Comparison of ENCODE assay signal across 10 mouse cellular contexts in the genomic region with DNA sequence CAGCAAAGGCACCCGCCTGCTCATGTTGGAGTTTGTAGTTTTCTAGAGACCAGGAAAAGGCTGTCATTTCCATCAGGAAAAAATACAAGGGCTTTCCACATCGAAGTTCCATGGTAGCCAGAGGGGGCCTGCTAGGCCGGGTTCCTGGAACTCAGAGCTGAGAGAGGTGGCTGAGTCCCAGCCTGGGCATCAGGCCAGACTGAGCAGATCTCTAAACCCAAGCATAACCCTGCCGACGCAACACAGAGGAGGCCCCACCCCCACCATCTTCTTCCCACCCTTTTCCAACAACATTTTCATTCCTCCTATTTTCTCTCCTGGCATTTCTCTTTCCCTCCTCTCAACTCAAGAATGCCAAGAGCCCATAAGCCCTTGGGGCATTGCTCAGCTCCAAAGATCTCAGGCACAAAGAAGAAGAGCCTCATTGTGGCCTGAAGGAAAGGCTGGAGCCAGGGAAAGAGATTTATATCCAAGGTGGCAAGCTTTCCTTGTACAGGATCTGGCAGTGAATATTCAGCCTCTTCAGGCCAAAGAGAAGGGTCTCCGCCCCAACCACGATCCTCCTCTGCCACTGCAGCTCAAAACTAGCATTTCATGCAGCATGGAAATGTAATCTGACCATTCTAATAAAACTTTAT.
DNase-seq lines count a peak whose midpoint lies in the region; ATAC-seq and TF ChIP-seq lines count a peak whose summit lies in the region.
"Had no signal": no experiment of that assay in that cellular context is flagged by ENCODE, and none has a peak within 500 bp of the region (broad histone marks: within the 10 kb centered on the region; RNA-seq: fewer than 3 reads in every experiment).

No protein-coding gene starts in this region.

- WGBS in heart, embryonic 12.5 days, result 65% methylated on average over 7 of the region's 7 CpGs
- WGBS in forebrain, embryonic 11.5 days, result 84% methylated on average over 7 of the region's 7 CpGs

- no peak overlapping the region for H3K27ac ChIP-seq in heart, embryonic 12.5 days (ENCODE audit: poor library complexity, severe bottlenecking)
- H3K27ac ChIP-seq in layer of hippocampus, adult 2 months, result no peak overlapping the region
- H3K27ac ChIP-seq in forebrain, embryonic 11.5 days (ENCODE audit: low read depth, low read length), result no peak overlapping the region

- no peak for ATAC-seq in heart, embryonic 12.5 days (ENCODE audit: insufficient number of reproducible peaks, low FRiP score)
- no peak for ATAC-seq in forebrain, embryonic 11.5 days (replicated peaks; ENCODE audit: low FRiP score)

- 0 out of 2 replicates have a peak, but pooled peaks have one; percentile 9 for TF ChIP-seq CTCF in layer of hippocampus, adult 2 months (conservative IDR thresholded peaks at IDR 0.05)

- H3K4me2 ChIP-seq in heart, embryonic 12.5 days, result no peak overlapping the region
- no peak overlapping the region for H3K4me2 ChIP-seq in forebrain, embryonic 11.5 days (ENCODE audit: low read depth, low read length, severe bottlenecking)

- no peak overlapping the region for H3K4me3 ChIP-seq in heart, embryonic 12.5 days
- no peak overlapping the region for H3K4me3 ChIP-seq in layer of hippocampus, adult 2 months
- H3K4me3 ChIP-seq in forebrain, embryonic 11.5 days (ENCODE audit: low read depth, low read length), result no peak overlapping the region
- H3K4me3 ChIP-seq: myocyte had no signal

- peak; percentile 97 for DNase-seq in heart, adult 11 months
- peak; percentile 28 for DNase-seq in 3134 (ENCODE audit: extremely low read depth, insufficient read length, low spot score)
- DNase-seq in gastrocnemius, adult 18-20 months (ENCODE audit: low spot score), result peak; percentile 64
- DNase-seq in layer of hippocampus, adult 2 months (ENCODE audit: low spot score in 2 of 2), result no peak
- DNase-seq in spleen, postnatal 4 days (ENCODE audit: low spot score in 2 of 2), result no peak
- DNase-seq in thymus, postnatal 10 days (ENCODE audit: low spot score in 2 of 2), result no peak
- no peak for DNase-seq in forebrain, embryonic 11.5 days (ENCODE audit: low spot score)

- peaks cover 24% of the 10 kb centered on the region for H3K4me1 ChIP-seq in heart, embryonic 12.5 days (replicated peaks)
- no peaks in the 10 kb centered on the region for H3K4me1 ChIP-seq in forebrain, embryonic 11.5 days (replicated peaks; ENCODE audit: control insufficient read depth, insufficient read depth, low read length)

- peaks cover 3% of the 10 kb centered on the region; the same call in 1 of the 2 replicates for H3K27me3 ChIP-seq in heart, embryonic 12.5 days (replicated peaks)
- H3K27me3 ChIP-seq in forebrain, embryonic 11.5 days (ENCODE audit: control insufficient read depth, insufficient read depth, low read length), result no peaks in the 10 kb centered on the region

- H3K9ac ChIP-seq in heart, embryonic 12.5 days, result no peak overlapping the region
- no peak overlapping the region for H3K9ac ChIP-seq in forebrain, embryonic 11.5 days (ENCODE audit: low read length)

- H3K9me3 ChIP-seq in heart, embryonic 12.5 days (replicated peaks), result no peaks in the 10 kb centered on the region
- no peaks in the 10 kb centered on the region for H3K9me3 ChIP-seq in forebrain, embryonic 11.5 days (ENCODE audit: control insufficient read depth, low read length)
- H3K9me3 ChIP-seq: G1E had no signal

- H3K36me3 ChIP-seq in heart, embryonic 12.5 days, result no peaks in the 10 kb centered on the region
- no peaks in the 10 kb centered on the region for H3K36me3 ChIP-seq in forebrain, embryonic 11.5 days (ENCODE audit: control insufficient read depth, insufficient read depth, low read length)
- H3K36me3 ChIP-seq: G1E had no signal

Comparison
In these comparisons a context has a peak if more than half of its experiments do, and no peak if none do; other contexts are left out.
1. DNase-seq: peak in heart, adult 11 months (single experiment), 3134 (single experiment) and gastrocnemius, adult 18-20 months (single experiment); none in layer of hippocampus, adult 2 months (0 of 2), spleen, postnatal 4 days (0 of 2), thymus, postnatal 10 days (0 of 2) and forebrain, embryonic 11.5 days (single experiment).